Mouse (Mus musculus) gastrocnemius, postnatal 14 days (tissue): ENCODE measurements around the gene Syt14. TPM values are rescaled to one million over a fixed set of nuclear protein-coding genes. Genes with fewer than 3 reads are reported as not detected.

Experiments used
- DNase-seq: peaks from one replicate; pipeline ENCODE4 v3.0.0; 2021; ENCODE audit warnings: mixed read lengths
- intact Hi-C: fragments of 180-260 bp; cut with DNase I; formaldehyde crosslinking; loops from one replicate; pipeline ENCODE4 v1.15.1; 2025; ENCODE audit warnings: low total_unique reads
- total RNA-seq, 2 experiments: library from RNA; stranded (reverse); gene quantifications; 2 replicates each; pipeline ENCODE4 v1.2.3; 2021

Gene Syt14
- total RNA-seq, 2 experiments from 2014 or later = 0.18 to 0.31 TPM

DNA sequence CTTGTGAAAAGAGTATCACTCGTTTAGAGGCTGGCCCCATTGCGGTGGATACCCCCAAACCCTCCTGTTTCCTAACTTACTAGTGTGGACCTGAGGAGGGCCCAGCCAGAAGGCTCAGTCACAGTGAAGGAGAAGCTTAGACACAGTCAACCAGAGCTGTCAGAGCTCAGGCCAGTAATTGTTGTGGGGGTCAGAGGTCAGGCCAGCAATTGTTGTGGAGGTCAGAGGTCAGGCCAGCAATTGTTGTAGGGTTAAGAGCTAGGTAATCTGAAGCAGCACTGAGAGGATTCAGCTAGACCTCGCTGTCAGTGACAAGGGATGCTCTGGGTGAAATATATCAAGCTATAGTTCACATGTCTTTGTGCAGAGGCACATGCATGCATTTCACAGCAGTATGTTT lies 188.3 kb downstream of the Syt14 start:
- intact Hi-C loops = no loop called here
- DNase-seq = no peak

Other genes starting within 250 kb of the Syt14 start
- gene Sertad4, start 180.0 kb downstream of the Syt14 start, total RNA-seq = 1 to 10 TPM; 4.0 to 7.7 TPM
- 1 to 10 TPM; 7.2 to 9.5 TPM for gene Diexf, start 94.5 kb upstream of the Syt14 start, total RNA-seq
- gene Irf6, start 117.3 kb upstream of the Syt14 start, total RNA-seq = 1 to 10 TPM; 1.6 to 2.0 TPM
- 1 to 10 TPM; 2.3 to 3.2 TPM for gene A130010J15Rik, start 132.3 kb upstream of the Syt14 start, total RNA-seq
- gene Traf3ip3, start 165.9 kb upstream of the Syt14 start, total RNA-seq = 1 to 10 TPM; 6.0 to 8.4 TPM
- gene Lamb3, start 171.9 kb upstream of the Syt14 start, total RNA-seq = 1 to 10 TPM in 1 of 2 experiments, under 1 TPM in 1; 0.80 to 1.4 TPM
- 1 to 10 TPM; 5.7 to 7.0 TPM for gene Hsd11b1, start 228.3 kb upstream of the Syt14 start, total RNA-seq
- 10 to 100 TPM; 16.7 to 25.3 TPM for gene G0s2, start 237.4 kb upstream of the Syt14 start, total RNA-seq